Mouse (Mus musculus) megakaryocyte, embryonic 14.5 days (primary cell): ENCODE results near the gene Glra4. TPM values are rescaled to one million over a fixed set of nuclear protein-coding genes. Genes with fewer than 3 reads are reported as not detected.

Experiments used
- H3K27me3 ChIP-seq: replicated peaks from 2 replicates; pipeline ENCODE3; 2012; ENCODE audit warnings: inconsistent platforms
- H3K36me3 ChIP-seq: replicated peaks from 2 replicates; pipeline ENCODE3; 2012; ENCODE audit warnings: low read length, inconsistent platforms, mixed read lengths
- H3K4me1 ChIP-seq: 2 replicates; pipeline ENCODE4 v1.6.1; 2012; ENCODE audit warnings: inconsistent platforms
- H3K4me3 ChIP-seq: replicated peaks from 2 replicates; pipeline ENCODE3; 2012; ENCODE audit warnings: moderate library complexity, mild to moderate bottlenecking, inconsistent platforms
- H3K9me3 ChIP-seq: 2 replicates; pipeline ENCODE4 v1.6.1; 2012; ENCODE audit warnings: inconsistent platforms
- FLI1 ChIP-seq: IDR thresholded peaks from 2 replicates; pipeline ENCODE4 v1.6.1; 2012; ENCODE audit warnings: low read length, inconsistent platforms, mixed read lengths
- GATA1 ChIP-seq: IDR thresholded peaks from 3 replicates; pipeline ENCODE4 v1.6.1; 2012; ENCODE audit warnings: mixed read lengths, low read length, inconsistent platforms, borderline replicate concordance
- polyA plus RNA-seq: library from polyadenylated mRNA; stranded (reverse); fragments of >175 nt; gene quantifications from 2 replicates; pipeline ENCODE4 v1.2.3, GENCODE M21; 2012; ENCODE audit warnings: low replicate concordance; ENCODE audit not compliant: insufficient read depth

The Glra4 gene
- polyA plus RNA-seq, 1 experiment, result not detected

DNA sequence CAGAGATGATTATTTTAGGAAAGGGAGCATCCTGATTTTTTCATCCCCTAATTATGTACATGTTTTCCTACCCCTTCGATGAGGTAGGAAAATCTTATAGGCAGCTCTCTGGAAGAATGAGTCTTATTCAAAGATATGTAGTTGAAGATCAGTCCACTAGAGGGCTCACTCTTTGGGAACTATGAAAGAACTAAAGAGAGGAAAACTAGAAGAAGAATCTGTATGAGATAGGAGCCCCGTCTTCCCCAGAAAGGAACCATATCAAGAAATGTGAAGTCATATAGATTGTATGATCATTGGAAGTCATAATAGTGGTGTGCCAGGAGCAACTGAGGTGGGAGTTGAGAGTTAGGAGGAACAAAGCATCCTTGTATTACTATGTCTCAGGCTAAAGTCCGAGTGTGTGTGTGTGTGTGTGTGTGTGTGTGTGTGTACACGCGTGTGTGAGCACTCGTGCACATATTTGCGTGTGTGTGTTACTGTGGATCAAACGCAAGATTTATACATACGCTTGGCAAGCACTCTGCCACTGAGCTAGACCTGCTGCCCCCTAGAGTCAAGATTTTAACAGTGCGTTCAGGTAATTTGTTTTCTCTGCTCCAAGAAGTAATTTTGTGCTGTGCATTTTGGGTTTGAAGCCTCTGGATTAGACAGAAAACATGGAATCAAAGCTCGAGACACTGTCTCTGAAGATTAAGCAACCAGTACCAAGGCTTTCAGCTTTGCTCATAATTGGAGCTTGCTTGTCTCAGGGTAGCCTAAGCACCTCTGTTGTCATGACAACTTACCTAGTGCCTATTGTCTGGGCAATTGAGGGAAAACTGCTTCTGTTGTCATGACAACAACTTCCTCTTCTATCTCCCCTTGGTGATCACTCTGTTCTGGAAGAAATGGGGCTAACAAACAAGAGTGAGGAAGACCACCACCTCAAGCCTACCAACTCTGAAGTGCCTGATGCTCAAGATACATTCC, 18.6 kb downstream of the Glra4 start:
- H3K27me3 ChIP-seq, result peaks cover 2% of the 10 kb centered on the region
- no peaks in the 10 kb centered on the region for H3K4me1 ChIP-seq
- H3K36me3 ChIP-seq, result no peaks in the 10 kb centered on the region
- no peaks in the 10 kb centered on the region for H3K9me3 ChIP-seq
- no peak overlapping the region for H3K4me3 ChIP-seq
- no peak for TF ChIP-seq FLI1
- no peak for TF ChIP-seq GATA1

GRCm38 (mm10) chrX:136755464-136755863, 24.5 kb downstream of the Glra4 start:
- H3K4me3 ChIP-seq, result no peak overlapping the region
- H3K36me3 ChIP-seq, result no peaks in the 10 kb centered on the region
- H3K4me1 ChIP-seq, result no peaks in the 10 kb centered on the region
- H3K9me3 ChIP-seq, result no peaks in the 10 kb centered on the region
- TF ChIP-seq GATA1 (no peak), FLI1 (no peak)
- H3K27me3 ChIP-seq, result peaks cover 2% of the 10 kb centered on the region

DNA sequence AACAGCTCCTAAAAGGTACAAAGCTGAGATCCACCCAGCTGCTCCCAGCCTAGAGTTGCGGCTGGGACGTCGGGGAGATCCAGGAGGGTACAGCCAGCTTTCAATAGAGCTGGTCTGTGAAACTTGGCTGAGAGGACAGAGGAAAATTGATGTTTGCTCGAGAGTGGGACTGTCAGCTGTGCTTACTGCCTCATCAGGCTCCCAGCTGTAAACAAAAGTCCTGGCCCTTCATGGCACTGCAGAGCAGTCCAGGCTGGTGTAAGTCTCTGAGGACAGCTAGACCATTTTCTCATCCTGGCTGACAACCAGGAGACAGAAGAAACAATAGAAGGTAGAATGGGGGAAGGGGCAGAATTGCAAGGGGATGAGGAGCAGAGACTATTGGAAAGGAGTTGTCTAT, 30.6 kb downstream of the Glra4 start:
- Histone ChIP-seq H3K4me3 (no peak overlapping the region), H3K36me3 (no peaks in the 10 kb centered on the region), H3K9me3 (no peaks in the 10 kb centered on the region), H3K27me3 (peaks cover 2% of the 10 kb centered on the region), H3K4me1 (no peaks in the 10 kb centered on the region)
- TF ChIP-seq FLI1, result no peak
- TF ChIP-seq GATA1, result no peak

DNA sequence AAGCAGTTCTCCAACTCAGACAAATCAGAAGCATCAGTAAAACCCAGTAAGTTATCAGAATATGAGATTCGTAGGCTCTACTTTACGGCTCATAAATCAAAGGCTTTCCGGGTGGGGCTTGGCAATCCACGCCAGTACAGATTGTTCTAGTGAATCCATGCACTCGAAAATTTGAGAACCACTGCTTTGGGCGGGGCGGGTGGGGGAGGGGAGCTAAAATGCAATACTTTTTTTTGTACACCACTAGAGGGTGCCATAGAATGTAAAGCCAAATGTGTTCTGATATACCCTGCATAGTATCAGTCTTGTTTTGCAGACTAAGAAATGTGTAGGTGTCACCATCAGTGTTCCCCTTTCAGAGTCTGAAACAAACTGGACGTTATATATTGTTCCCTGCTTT, 35.3 kb downstream of the Glra4 start:
- no peaks in the 10 kb centered on the region for H3K36me3 ChIP-seq
- H3K4me3 ChIP-seq, result no peak overlapping the region
- 0 out of 2 replicates have a peak, but pooled peaks cover 3% of the 10 kb centered on the region for H3K9me3 ChIP-seq
- TF ChIP-seq FLI1 (no peak), GATA1 (no peak)
- no peaks in the 10 kb centered on the region for H3K27me3 ChIP-seq
- no peaks in the 10 kb centered on the region for H3K4me1 ChIP-seq

DNA sequence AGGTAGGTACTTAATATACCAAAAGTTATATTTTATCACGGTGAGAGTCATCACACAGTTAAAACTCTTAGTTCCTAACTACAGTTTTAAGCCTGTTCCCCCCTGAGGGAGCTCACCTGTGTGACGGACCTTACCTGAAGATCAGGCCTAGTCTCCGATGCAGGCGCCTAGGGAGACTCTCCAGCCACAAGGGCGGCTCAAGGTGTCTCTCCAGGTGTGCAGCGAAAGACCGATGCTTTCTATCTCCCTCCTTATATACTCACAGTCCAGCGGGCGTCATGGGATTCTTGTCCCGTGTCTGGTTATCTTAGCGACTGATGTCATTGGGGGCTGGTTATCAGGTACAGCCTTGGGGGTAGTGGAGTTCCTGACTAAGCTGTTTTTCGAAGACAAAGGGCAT, 36.5 kb downstream of the Glra4 start, which contains the start of gene Morf4l2:
Gene Morf4l2 (minus strand): TSS at position 232 of the 400 bp plus-strand sequence.
- H3K4me3 ChIP-seq, result peak within 1 kb of the TSS; percentile 93
- H3K27me3 ChIP-seq, result no peaks in the 10 kb centered on the region
- H3K9me3 ChIP-seq, result 0 out of 2 replicates have a peak, but pooled peaks cover 3% of the 10 kb centered on the region
- TF ChIP-seq FLI1 (no peak), GATA1 (no peak)
- H3K36me3 ChIP-seq, result peaks cover 6% of the 10 kb centered on the region
- peaks cover 6% of the 10 kb centered on the region; the same call in 1 of the 2 replicates for H3K4me1 ChIP-seq

DNA sequence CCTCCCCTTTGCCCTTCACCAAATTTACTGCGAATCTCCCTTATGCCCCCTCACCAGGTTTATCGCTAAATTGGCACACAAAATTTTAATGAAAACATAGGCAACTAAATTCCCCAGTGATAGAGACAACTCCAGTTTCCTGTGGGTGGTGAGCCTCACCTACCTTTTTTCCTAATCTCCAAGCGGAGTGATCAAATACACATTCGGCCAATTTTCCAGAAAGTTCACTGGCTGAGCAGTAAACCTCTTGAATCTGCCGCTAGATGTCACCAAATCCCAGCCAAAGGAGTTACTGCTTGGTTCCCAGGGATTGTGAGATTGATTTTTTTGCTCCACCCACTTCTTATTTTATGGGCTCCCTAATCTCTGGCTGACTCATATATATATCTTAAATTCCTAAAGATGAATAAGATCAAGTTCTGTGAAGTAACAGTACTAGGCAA, 37.3 kb downstream of the Glra4 start:
- Histone ChIP-seq H3K27me3 (no peaks in the 10 kb centered on the region), H3K4me3 (peak overlapping the region; percentile 93), H3K9me3 (0 out of 2 replicates have a peak, but pooled peaks cover 3% of the 10 kb centered on the region), H3K4me1 (peaks cover 7% of the 10 kb centered on the region; the same call in 1 of the 2 replicates), H3K36me3 (peaks cover 13% of the 10 kb centered on the region)
- TF ChIP-seq FLI1, result no peak
- no peak for TF ChIP-seq GATA1

GRCm38 (mm10) chrX:136742241-136742640, 37.7 kb downstream of the Glra4 start:
- Histone ChIP-seq H3K4me3 (peak overlapping the region; percentile 93), H3K27me3 (no peaks in the 10 kb centered on the region), H3K36me3 (peaks cover 16% of the 10 kb centered on the region), H3K9me3 (0 out of 2 replicates have a peak, but pooled peaks cover 3% of the 10 kb centered on the region), H3K4me1 (peaks cover 7% of the 10 kb centered on the region; the same call in 1 of the 2 replicates)
- TF ChIP-seq FLI1 (no peak), GATA1 (no peak)

DNA sequence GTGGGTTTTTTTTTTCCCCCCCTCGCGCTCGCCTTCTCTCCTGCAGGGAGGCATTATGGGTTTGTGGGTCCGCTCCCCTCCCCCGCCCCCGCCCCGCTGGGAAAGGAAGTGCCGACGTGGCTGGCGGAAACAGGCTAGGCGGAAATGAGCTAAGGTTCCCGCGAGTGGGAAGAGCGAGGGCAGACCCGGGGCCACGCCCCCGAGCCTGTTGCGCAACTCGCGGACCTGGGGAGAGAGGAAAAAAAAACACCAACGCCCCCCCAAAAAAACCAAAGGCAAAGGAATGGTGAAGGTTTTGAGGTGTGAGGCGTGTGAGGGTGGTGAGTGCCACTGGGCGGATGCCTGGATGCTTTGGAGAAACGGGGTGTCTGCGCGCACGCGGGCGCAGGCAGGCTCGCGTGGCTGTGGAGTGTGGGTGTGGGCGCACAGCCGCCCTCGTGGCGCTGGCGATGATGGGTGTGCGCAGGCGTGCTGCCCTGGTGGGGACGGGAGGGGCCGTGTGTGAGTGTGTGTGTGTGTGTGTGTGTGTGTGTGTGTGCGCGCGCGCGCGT, 38.2 kb downstream of the Glra4 start:
- Histone ChIP-seq H3K4me1 (peaks cover 7% of the 10 kb centered on the region; the same call in 1 of the 2 replicates), H3K36me3 (peaks cover 20% of the 10 kb centered on the region), H3K27me3 (no peaks in the 10 kb centered on the region), H3K4me3 (peak overlapping the region; percentile 93), H3K9me3 (0 out of 2 replicates have a peak, but pooled peaks cover 3% of the 10 kb centered on the region)
- TF ChIP-seq GATA1 (no peak), FLI1 (no peak)

- peak overlapping the region; percentile 93 for H3K4me3 ChIP-seq
- H3K36me3 ChIP-seq, result peaks cover 27% of the 10 kb centered on the region
- 0 out of 2 replicates have a peak, but pooled peaks cover 3% of the 10 kb centered on the region for H3K9me3 ChIP-seq
- H3K4me1 ChIP-seq, result peaks cover 7% of the 10 kb centered on the region; the same call in 1 of the 2 replicates
- no peak for TF ChIP-seq FLI1
- TF ChIP-seq GATA1, result no peak
- no peaks in the 10 kb centered on the region for H3K27me3 ChIP-seq
Measured at GRCm38 (mm10) chrX:136740791-136741650, 38.9 kb downstream of the Glra4 start.
